Mouse (Mus musculus) heart, embryonic 16.5 days (tissue): Measurements from ENCODE around the gene Lrmda. TPM values are rescaled to one million over a fixed set of nuclear protein-coding genes. Genes with fewer than 3 reads are reported as not detected.
A peak's percentile ranks its signal among the peaks of the same experiment; 100 is the strongest.

Experiments used
- ATAC-seq: fragments of 200-750 bp; cut with Nextera tagmentation; replicated peaks from 2 replicates; pipeline ENCODE4 v1.8.0; 2017; ENCODE audit warnings: moderate number of reproducible peaks; ENCODE audit not compliant: insufficient read depth, low FRiP score; ENCODE audit errors: extremely low read depth
- H3K27ac ChIP-seq: fragments of 300-500 bp; sonication (generic); 2 replicates; pipeline ENCODE4 v1.5.1; 2014; ENCODE audit warnings: mild to moderate bottlenecking, low read length, control low read depth, moderate library complexity
- H3K27me3 ChIP-seq: fragments of 300-500 bp; sonication (generic); 2 replicates; pipeline ENCODE4 v1.6.1; 2014; ENCODE audit warnings: low read length, mixed read lengths; ENCODE audit not compliant: control insufficient read depth, insufficient read depth
- H3K36me3 ChIP-seq: fragments of 300-500 bp; sonication (generic); 2 replicates; pipeline ENCODE4 v1.6.1; 2014; ENCODE audit not compliant: control insufficient read depth, insufficient read depth
- H3K4me1 ChIP-seq: fragments of 300-500 bp; sonication (generic); 2 replicates; pipeline ENCODE4 v1.6.1; 2014; ENCODE audit warnings: low read length, mixed read lengths; ENCODE audit not compliant: control insufficient read depth, insufficient read depth
- H3K4me2 ChIP-seq: fragments of 300-500 bp; sonication (generic); 2 replicates; pipeline ENCODE4 v1.6.1; 2014; ENCODE audit warnings: low read depth, mild to moderate bottlenecking, control low read depth, low read length
- H3K4me3 ChIP-seq: fragments of 300-500 bp; sonication (generic); 2 replicates; pipeline ENCODE4 v1.5.1; 2014; ENCODE audit warnings: mild to moderate bottlenecking, control low read depth, low read length
- H3K9ac ChIP-seq: fragments of 300-500 bp; sonication (generic); 2 replicates; pipeline ENCODE4 v1.6.1; 2014; ENCODE audit warnings: low read length, control low read depth
- H3K9me3 ChIP-seq: fragments of 300-500 bp; sonication (generic); replicated peaks from 2 replicates; pipeline ENCODE4 v1.6.1; 2016; ENCODE audit warnings: low read length; ENCODE audit not compliant: control insufficient read depth
- WGBS: fragments of 180-500 bp; shearing (Covaris S2); extraction: QIAGEN DNeasy Blood & Tissue Kit; methylation state at CpG from one replicate; pipeline ENCODE4 v1.1.7; 2014; 5-methylcytosine and 5-hydroxymethylcytosine counted together
- polyA plus RNA-seq: library from polyadenylated mRNA; unstranded; fragments of >200 nt; fragmentation: Nextera tagmentation; extraction: Ambion mirVana; gene quantifications from 2 replicates; pipeline ENCODE4 v1.2.1, GENCODE M21; 2015

Lrmda gene
- polyA plus RNA-seq, 1 experiment from 2014 or later = 0.55 TPM

DNA sequence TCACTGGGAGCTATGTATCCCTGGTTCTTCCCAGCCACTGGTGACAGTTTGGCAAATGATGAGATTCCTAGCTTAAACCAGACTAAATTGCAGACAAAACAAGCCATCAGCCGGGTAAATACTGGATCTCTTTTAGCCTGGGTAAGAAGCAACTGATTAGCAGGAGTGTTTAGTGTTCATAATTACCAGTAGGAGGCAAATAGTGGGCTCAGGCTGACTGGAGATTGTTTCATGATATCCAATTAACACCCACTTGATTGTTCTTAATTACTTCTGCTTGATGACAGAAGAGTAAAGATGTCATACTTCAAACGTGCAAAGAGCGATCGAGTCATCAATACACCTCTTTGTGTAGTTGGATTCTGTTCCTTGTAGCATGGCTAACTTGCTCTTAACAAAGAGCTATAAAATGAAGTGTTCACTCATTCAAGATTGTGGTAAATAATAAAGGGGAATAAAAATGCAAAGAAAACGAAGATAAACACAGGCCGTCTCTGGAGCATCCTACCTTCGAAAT lies 405.6 kb downstream of the Lrmda start:
- no peaks in the 10 kb centered on the region for H3K9me3 ChIP-seq
- no peak for ATAC-seq
- no peaks in the 10 kb centered on the region for H3K27me3 ChIP-seq
- H3K4me1 ChIP-seq = no peaks in the 10 kb centered on the region
- H3K27ac ChIP-seq = no peak overlapping the region
- H3K36me3 ChIP-seq = no peaks in the 10 kb centered on the region
- H3K9ac ChIP-seq = no peak overlapping the region
- no peak overlapping the region for H3K4me2 ChIP-seq
- H3K4me3 ChIP-seq = no peak overlapping the region
- WGBS = 85% methylated on average over 7 of the region's 7 CpGs

DNA sequence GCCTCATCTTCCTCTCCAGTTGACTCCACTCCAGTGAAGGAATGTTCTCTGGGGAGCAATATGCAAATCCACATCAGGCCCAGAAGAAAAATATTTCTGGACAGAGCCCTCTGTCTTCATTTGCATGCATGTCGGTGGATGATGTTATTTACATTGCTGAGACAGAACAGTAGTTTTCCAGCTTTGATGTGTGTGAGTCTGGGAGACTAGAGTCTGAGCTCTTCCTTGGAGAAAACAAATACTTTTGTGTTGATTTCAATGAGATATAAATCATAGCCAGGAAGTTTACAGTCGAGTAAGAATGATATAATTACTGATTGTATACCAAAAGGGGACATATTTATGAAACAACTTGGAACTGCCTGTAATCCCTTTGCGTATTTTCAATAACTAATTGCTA lies 415.9 kb downstream of the Lrmda start:
- no peak overlapping the region for H3K4me3 ChIP-seq
- no peak for ATAC-seq
- no peak overlapping the region for H3K4me2 ChIP-seq
- H3K9me3 ChIP-seq = no peaks in the 10 kb centered on the region
- WGBS = 54% methylated on average over 3 of the region's 3 CpGs
- H3K27ac ChIP-seq = no peak overlapping the region
- H3K9ac ChIP-seq = no peak overlapping the region
- no peaks in the 10 kb centered on the region for H3K36me3 ChIP-seq
- H3K27me3 ChIP-seq = no peaks in the 10 kb centered on the region; the same call in 1 of the 2 replicates
- no peaks in the 10 kb centered on the region for H3K4me1 ChIP-seq

DNA sequence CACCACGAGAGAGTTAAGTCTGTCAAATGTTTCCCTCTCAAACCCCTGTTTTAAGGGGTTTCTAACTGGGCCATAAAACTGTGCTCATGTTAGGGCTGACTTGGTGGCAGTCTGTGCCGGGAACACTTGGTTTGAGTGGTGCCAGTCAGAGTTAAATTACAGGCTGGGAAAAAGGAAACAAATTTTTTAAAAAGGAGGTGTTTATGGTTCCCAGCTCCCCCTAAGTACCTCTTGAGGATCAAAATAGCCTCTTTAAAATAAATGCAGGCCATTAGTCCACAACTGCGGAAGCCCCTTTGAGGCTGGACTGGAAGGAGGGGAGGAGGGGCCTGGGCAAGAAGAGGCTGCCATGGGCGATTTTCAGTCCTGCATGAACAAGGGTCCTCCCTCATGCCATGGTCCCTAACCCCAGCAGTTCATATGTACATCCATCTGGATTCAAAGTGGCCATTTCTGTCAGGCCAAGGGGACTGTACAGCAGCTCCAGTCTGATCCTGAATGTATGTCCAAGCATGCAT lies 416.4 kb downstream of the Lrmda start:
- no peaks in the 10 kb centered on the region for H3K36me3 ChIP-seq
- ATAC-seq = no peak
- no peaks in the 10 kb centered on the region for H3K9me3 ChIP-seq
- H3K4me2 ChIP-seq = no peak overlapping the region
- 70% methylated on average over 4 of the region's 4 CpGs for WGBS
- no peaks in the 10 kb centered on the region; the same call in 1 of the 2 replicates for H3K27me3 ChIP-seq
- H3K9ac ChIP-seq = no peak overlapping the region
- no peaks in the 10 kb centered on the region for H3K4me1 ChIP-seq
- H3K27ac ChIP-seq = no peak overlapping the region
- no peak overlapping the region for H3K4me3 ChIP-seq

DNA sequence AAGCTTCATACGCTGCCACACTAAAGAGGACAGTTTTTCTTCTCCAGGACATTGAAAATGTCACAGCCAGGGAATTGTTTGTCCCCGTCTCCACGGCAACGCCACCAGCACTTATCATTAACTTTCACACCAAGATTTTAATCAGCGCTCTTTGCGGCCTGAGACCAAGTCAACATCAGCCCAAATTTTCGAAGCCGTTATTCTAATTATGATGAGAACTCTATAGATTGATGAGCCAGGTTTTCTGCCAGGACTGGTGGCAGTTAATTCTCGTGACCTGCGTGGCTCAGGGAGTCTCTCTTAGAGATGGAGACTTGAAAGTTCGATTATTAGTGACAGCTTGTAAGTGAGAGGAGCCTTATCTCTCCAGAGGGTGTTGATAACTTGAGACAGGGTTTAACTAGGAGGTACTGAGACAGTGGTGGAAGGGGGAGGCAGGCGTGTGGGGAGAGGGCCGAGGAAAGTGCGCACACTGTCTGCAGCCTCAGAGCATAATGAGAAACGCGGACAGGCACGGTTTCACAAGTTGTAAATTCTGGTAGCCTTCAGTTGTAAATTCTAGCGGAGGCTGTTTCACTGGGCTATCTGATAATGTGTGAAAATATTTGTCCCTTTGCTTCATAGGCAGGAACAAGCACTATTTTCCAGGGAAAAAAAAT lies 421.0 kb downstream of the Lrmda start:
- peak overlapping the region; percentile 11; the same call in 1 of the 2 replicates for H3K4me2 ChIP-seq
- no peaks in the 10 kb centered on the region; the same call in 1 of the 2 replicates for H3K27me3 ChIP-seq
- WGBS = 21% methylated on average over 18 of the region's 18 CpGs
- H3K4me3 ChIP-seq = no peak overlapping the region
- no peaks in the 10 kb centered on the region for H3K4me1 ChIP-seq
- no peaks in the 10 kb centered on the region for H3K9me3 ChIP-seq
- H3K27ac ChIP-seq = no peak overlapping the region
- no peak for ATAC-seq
- no peaks in the 10 kb centered on the region for H3K36me3 ChIP-seq
- no peak overlapping the region for H3K9ac ChIP-seq

DNA sequence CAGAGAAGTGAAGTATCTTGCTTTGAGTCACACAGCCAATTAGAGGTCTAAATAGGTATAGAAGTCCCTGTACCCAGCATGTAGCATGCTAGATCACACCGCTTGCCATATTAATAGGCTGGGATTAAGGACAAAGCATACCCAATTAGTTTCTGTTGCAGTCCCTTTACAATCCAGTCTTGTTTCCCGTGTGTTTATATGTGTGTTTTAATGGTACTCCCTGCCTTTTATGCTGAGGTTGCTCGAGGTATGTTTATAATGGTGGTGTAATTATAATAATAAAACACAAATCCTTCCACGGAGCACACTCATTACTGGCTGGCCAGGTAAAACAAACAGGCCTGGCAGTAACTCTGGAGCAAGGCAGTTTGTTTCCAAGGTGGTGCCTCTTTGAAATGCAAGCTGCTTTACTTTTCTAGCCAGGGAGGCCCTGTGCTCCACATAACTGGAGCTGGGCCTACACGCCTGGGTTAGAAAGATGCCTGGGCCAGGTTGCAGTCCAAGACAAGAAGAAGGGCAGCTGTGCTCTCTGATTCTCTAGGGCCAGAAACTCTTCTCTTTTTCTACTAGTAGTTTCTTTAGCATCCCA lies 422.4 kb downstream of the Lrmda start:
- Histone ChIP-seq H3K9ac (no peak overlapping the region), H3K27me3 (no peaks in the 10 kb centered on the region; the same call in 1 of the 2 replicates), H3K27ac (no peak overlapping the region), H3K4me1 (no peaks in the 10 kb centered on the region), H3K4me3 (no peak overlapping the region), H3K36me3 (no peaks in the 10 kb centered on the region), H3K4me2 (no peak overlapping the region), H3K9me3 (no peaks in the 10 kb centered on the region)
- no peak for ATAC-seq
- 84% methylated on average over 5 of the region's 5 CpGs for WGBS

DNA sequence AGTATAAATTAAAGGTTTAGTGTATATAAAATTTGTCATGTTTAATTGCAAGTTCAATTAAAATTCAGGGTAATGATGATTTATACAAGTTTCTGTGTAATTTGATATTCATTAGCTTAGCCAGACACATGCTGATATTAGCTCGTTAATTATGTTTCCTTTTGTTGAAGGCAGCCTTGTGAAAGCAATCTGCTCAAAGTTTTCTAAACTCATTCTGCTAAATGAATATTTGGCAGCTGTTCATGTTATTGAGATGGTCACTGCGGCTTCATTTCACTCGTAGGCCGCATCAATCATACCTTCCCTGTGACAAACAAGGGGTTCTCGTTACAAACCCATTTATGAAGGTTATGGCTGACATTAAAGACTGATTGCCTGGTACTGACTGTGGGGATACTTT lies 423.2 kb downstream of the Lrmda start:
- H3K4me1 ChIP-seq = no peaks in the 10 kb centered on the region
- no peak overlapping the region for H3K4me3 ChIP-seq
- no peak for ATAC-seq
- H3K36me3 ChIP-seq = no peaks in the 10 kb centered on the region
- no peak overlapping the region for H3K4me2 ChIP-seq
- H3K9ac ChIP-seq = no peak overlapping the region
- 93% methylated on average over 5 of the region's 5 CpGs for WGBS
- no peak overlapping the region for H3K27ac ChIP-seq
- H3K27me3 ChIP-seq = no peaks in the 10 kb centered on the region; the same call in 1 of the 2 replicates
- no peaks in the 10 kb centered on the region for H3K9me3 ChIP-seq

DNA sequence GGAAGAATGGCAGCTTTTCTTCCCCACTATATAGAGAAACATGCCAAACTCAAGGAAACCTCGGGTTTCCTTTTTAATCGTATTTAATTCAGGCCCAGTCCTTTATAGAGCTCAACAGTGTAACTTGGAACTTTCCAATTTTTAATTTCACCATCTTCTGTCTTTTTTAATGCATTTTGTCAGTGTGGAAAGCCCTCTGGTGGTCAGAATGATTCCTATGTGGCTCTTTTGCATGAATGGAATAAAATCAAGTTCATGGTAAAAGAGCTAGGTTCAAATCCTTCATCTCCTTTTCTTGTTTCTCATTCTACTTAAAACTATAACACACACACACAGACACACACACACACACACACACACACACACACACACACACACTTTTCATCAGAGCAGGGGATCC lies 425.0 kb downstream of the Lrmda start:
- no peak for ATAC-seq
- Histone ChIP-seq H3K27me3 (no peaks in the 10 kb centered on the region; the same call in 1 of the 2 replicates), H3K9me3 (no peaks in the 10 kb centered on the region), H3K4me2 (no peak overlapping the region), H3K27ac (no peak overlapping the region), H3K4me1 (no peaks in the 10 kb centered on the region), H3K9ac (no peak overlapping the region), H3K4me3 (no peak overlapping the region), H3K36me3 (no peaks in the 10 kb centered on the region)
- WGBS = 81% methylated on average over 2 of the region's 2 CpGs

DNA sequence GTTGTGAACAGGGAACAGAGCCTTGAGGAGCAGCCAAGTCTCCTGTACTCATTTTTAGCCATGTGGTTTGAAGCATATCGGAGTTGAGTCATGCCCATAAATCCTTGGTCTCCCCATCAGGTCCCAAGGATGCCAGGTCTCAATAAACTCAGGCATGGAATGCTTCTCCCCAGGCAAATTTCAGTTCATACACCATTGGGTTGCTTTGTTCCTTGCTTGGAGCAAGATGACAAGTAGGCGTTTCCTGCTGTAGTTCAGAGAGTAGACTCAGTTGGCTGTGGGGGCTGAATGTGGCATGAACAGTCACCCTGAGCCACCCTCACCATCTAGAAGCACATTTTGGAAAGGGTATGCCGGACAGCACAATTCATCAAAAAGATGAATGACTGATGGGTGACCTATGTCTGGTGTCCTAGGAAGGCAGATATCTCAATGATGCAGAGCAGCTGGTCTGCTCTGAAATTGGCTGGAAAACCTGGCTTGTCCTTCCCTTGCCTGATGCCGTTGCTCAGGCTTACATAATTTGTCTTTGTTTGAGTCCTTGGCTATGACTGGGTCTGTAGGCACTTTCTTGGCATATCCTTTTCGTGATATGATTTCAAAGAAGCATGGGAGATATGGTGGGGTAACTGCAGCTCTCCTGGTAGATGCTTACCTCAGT lies 425.8 kb downstream of the Lrmda start:
- H3K4me1 ChIP-seq = no peaks in the 10 kb centered on the region
- no peak overlapping the region for H3K4me2 ChIP-seq
- WGBS = 62% methylated on average over 5 of the region's 5 CpGs
- H3K27ac ChIP-seq = no peak overlapping the region
- H3K9me3 ChIP-seq = no peaks in the 10 kb centered on the region
- no peaks in the 10 kb centered on the region for H3K27me3 ChIP-seq
- H3K9ac ChIP-seq = no peak overlapping the region
- ATAC-seq = no peak; the same call in 1 of the 2 replicates
- no peaks in the 10 kb centered on the region for H3K36me3 ChIP-seq
- no peak overlapping the region for H3K4me3 ChIP-seq
